Mouse (Mus musculus) midbrain, embryonic 16.5 days (tissue): ENCODE data around the gene Fhad1. TPM values are rescaled to one million over a fixed set of nuclear protein-coding genes. Genes with fewer than 3 reads are reported as not detected.

ENCODE experiments used
- ATAC-seq: fragments of 200-750 bp; cut with Nextera tagmentation; 2 replicates; pipeline ENCODE4 v1.8.0; 2017; ENCODE audit warnings: moderate TSS enrichment
- H3K27ac ChIP-seq: fragments of 300-500 bp; sonication (generic); 2 replicates; pipeline ENCODE4 v1.5.1; 2014; ENCODE audit warnings: mild to moderate bottlenecking, low read length, mixed read lengths
- H3K27me3 ChIP-seq: fragments of 300-500 bp; sonication (generic); 2 replicates; pipeline ENCODE4 v1.6.1; 2014; ENCODE audit warnings: low read depth, low read length, mixed read lengths; ENCODE audit not compliant: control insufficient read depth, insufficient read depth
- H3K36me3 ChIP-seq: fragments of 300-500 bp; sonication (generic); 2 replicates; pipeline ENCODE4 v1.6.1; 2014; ENCODE audit warnings: mild to moderate bottlenecking, low read length, moderate library complexity, mixed read lengths; ENCODE audit not compliant: control insufficient read depth, insufficient read depth
- H3K4me1 ChIP-seq: fragments of 300-500 bp; sonication (generic); 2 replicates; pipeline ENCODE4 v1.6.1; 2014; ENCODE audit warnings: mild to moderate bottlenecking, low read length, mixed read lengths; ENCODE audit not compliant: control insufficient read depth, insufficient read depth
- H3K4me2 ChIP-seq: fragments of 300-500 bp; sonication (generic); 2 replicates; pipeline ENCODE4 v1.6.1; 2014; ENCODE audit warnings: mild to moderate bottlenecking, low read length, mixed read lengths
- H3K4me3 ChIP-seq: fragments of 300-500 bp; sonication (generic); 2 replicates; pipeline ENCODE4 v1.5.1; 2014; ENCODE audit warnings: low read depth, mild to moderate bottlenecking, low read length, moderate library complexity, mixed read lengths
- H3K9ac ChIP-seq: fragments of 300-500 bp; sonication (generic); 2 replicates; pipeline ENCODE4 v1.6.1; 2014; ENCODE audit warnings: low read depth, low read length, mixed read lengths
- H3K9me3 ChIP-seq: fragments of 300-500 bp; sonication (generic); replicated peaks from 2 replicates; pipeline ENCODE4 v1.6.1; 2014; ENCODE audit warnings: mild to moderate bottlenecking, low read length, mixed read lengths; ENCODE audit not compliant: control insufficient read depth, poor library complexity, severe bottlenecking
- WGBS: fragments of 180-500 bp; shearing (Covaris S2); extraction: QIAGEN DNeasy Blood & Tissue Kit; methylation state at CpG from one replicate; pipeline ENCODE4 v1.1.7; 2014; 5-methylcytosine and 5-hydroxymethylcytosine counted together
- polyA plus RNA-seq: library from polyadenylated mRNA; unstranded; fragments of >200 nt; fragmentation: Nextera tagmentation; extraction: Ambion mirVana; gene quantifications from 2 replicates; pipeline ENCODE4 v1.2.1, GENCODE M21; 2015

Fhad1 gene
- polyA plus RNA-seq, 1 experiment from 2014 or later = 5.3 TPM

- Histone ChIP-seq H3K9ac (no peak overlapping the region), H3K4me1 (no peaks in the 10 kb centered on the region)
- WGBS = 10% methylated on average over 6 of the region's 6 CpGs
These were observed 50.3 kb downstream of the Fhad1 start for GRCm38 (mm10) chr4:141964575-141964974.

DNA sequence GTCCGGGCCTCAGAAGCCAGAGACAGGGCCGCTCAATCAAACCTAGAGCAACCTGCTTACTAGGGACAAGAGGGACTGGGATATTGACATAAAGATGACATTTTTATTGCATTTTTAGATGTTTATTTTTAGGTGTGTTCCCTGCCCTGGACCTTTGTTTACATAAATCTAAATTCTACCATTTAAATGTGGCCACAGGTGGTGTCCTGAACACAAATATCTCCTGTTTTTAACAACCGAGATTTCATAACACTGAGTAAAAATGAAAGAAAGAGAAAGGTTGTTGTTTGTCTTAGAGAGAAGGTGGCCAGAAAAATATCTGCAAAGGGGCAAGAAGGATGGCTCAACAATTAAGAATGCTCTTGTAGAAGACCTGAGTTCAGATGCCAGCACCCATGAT lies 51.0 kb downstream of the Fhad1 start:
- 0 out of 2 replicates have a peak, but pooled peaks cover 6% of the 10 kb centered on the region for H3K9me3 ChIP-seq
- no peak overlapping the region for H3K27ac ChIP-seq
- H3K4me3 ChIP-seq = no peak overlapping the region
- no peak for ATAC-seq
- no peak overlapping the region for H3K4me2 ChIP-seq
- 0 out of 2 replicates have a peak, but pooled peaks cover 2% of the 10 kb centered on the region for H3K36me3 ChIP-seq
- 82% methylated on average over 3 of the region's 3 CpGs for WGBS
- no peaks in the 10 kb centered on the region for H3K4me1 ChIP-seq
- no peaks in the 10 kb centered on the region for H3K27me3 ChIP-seq
- no peak overlapping the region for H3K9ac ChIP-seq

More at GRCm38 (mm10) chr4:141964575-141964974, 50.3 kb downstream of the Fhad1 start:
- Histone ChIP-seq H3K9me3 (0 out of 2 replicates have a peak, but pooled peaks cover 6% of the 10 kb centered on the region), H3K27me3 (no peaks in the 10 kb centered on the region), H3K4me3 (no peak overlapping the region), H3K27ac (no peak overlapping the region), H3K36me3 (0 out of 2 replicates have a peak, but pooled peaks cover 2% of the 10 kb centered on the region), H3K4me2 (no peak overlapping the region)
- no peak for ATAC-seq

DNA sequence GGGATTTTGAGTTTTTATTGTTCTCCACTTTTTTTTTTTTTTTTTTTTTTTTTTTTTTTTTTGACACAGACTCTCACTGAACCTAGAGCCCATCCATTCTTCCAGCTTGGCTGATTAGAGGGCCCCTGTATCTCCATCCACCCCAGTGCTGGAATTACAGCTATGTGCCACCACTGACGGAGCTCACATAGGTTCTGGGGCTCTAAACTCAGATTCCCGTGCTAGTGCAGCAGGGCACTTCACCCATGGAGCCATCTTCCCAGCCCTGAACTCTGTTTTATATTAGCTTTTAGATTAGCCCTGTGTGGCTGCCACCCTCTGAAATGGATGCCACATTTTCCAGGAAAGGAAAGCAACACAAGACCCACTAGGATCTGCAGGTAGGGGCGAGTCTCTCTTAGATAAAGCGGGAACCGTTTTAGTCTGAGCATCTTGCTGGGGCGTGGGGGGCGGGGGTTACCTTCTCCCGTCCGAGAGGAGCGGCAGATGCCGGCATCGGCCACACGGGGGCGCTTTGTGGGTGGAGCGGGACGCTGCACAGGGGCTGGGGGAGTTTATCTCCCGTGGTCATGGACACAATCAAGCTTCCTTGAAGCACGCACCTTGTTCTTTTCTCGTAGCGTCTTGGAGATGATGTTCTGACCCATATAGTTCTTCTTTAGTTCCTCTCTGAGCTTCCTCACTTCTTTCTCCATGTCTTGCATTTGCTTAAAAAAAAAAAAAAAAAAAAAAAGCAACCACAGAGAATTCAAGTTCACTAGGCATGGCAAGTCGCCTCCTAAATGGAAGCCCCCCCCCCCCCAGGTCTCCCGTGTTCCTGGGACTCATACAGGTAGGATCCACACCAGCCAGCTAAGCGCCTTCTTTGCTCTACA lies 51.8 kb downstream of the Fhad1 start:
- no peak for ATAC-seq
- no peaks in the 10 kb centered on the region for H3K27me3 ChIP-seq
- 0 out of 2 replicates have a peak, but pooled peaks cover 2% of the 10 kb centered on the region for H3K36me3 ChIP-seq
- peaks cover 2% of the 10 kb centered on the region; the same call in 1 of the 2 replicates for H3K4me1 ChIP-seq
- H3K4me3 ChIP-seq = no peak overlapping the region
- no peak overlapping the region for H3K27ac ChIP-seq
- WGBS = 14% methylated on average over 23 of the region's 23 CpGs
- H3K9me3 ChIP-seq = 0 out of 2 replicates have a peak, but pooled peaks cover 6% of the 10 kb centered on the region
- peak overlapping the region; percentile 12; the same call in 1 of the 2 replicates for H3K4me2 ChIP-seq
- no peak overlapping the region for H3K9ac ChIP-seq

DNA sequence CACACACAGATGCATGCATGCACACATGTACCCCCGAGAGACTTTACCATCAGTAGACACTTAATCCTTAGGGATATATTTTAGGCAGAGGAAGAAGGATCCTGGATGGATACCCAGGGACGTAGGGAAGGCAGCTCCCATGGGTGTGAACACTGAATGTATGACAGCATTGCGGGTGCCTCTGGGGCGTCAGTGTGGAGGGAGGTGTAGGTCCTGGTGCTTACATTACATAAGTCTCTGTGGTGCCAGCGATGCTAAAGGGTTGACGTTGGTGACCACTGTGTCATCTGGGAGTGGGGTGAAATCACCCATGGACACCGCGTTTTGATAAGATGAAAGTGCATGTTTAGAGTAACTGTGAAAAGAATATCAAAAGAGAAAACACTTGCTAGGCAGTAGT lies 54.8 kb downstream of the Fhad1 start:
- no peak for ATAC-seq
- no peak overlapping the region for H3K4me2 ChIP-seq
- H3K9ac ChIP-seq = no peak overlapping the region
- 84% methylated on average over 8 of the region's 8 CpGs for WGBS
- H3K27me3 ChIP-seq = no peaks in the 10 kb centered on the region
- 0 out of 2 replicates have a peak, but pooled peaks cover 2% of the 10 kb centered on the region for H3K36me3 ChIP-seq
- H3K9me3 ChIP-seq = 0 out of 2 replicates have a peak, but pooled peaks cover 6% of the 10 kb centered on the region
- no peak overlapping the region for H3K4me3 ChIP-seq
- H3K27ac ChIP-seq = no peak overlapping the region
- H3K4me1 ChIP-seq = peaks cover 4% of the 10 kb centered on the region; the same call in 1 of the 2 replicates

DNA sequence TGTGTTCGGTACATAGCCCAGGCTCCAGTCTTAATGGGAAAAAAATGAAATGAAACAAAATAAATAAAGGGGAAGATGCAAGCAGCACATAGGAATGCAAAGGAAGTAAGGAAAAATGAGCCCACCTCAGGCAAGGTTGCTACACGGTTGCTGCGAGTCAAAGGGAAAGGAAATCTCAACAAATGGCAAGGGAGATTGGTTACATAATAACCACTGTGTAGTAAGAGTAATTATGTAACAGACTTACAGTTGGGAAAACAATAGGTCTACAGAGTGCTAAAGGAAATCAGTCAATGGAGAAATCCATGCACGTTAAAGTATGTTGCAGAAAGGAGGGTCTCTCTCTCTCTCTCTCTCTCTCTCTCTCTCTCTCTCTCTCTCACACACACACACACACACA lies 55.3 kb downstream of the Fhad1 start:
- 75% methylated on average over 4 of the region's 4 CpGs for WGBS
- Histone ChIP-seq H3K9me3 (0 out of 2 replicates have a peak, but pooled peaks cover 6% of the 10 kb centered on the region), H3K4me3 (no peak overlapping the region), H3K9ac (no peak overlapping the region), H3K4me1 (peaks cover 4% of the 10 kb centered on the region; the same call in 1 of the 2 replicates), H3K27me3 (no peaks in the 10 kb centered on the region), H3K27ac (no peak overlapping the region), H3K4me2 (no peak overlapping the region), H3K36me3 (0 out of 2 replicates have a peak, but pooled peaks cover 2% of the 10 kb centered on the region)
- no peak for ATAC-seq

DNA sequence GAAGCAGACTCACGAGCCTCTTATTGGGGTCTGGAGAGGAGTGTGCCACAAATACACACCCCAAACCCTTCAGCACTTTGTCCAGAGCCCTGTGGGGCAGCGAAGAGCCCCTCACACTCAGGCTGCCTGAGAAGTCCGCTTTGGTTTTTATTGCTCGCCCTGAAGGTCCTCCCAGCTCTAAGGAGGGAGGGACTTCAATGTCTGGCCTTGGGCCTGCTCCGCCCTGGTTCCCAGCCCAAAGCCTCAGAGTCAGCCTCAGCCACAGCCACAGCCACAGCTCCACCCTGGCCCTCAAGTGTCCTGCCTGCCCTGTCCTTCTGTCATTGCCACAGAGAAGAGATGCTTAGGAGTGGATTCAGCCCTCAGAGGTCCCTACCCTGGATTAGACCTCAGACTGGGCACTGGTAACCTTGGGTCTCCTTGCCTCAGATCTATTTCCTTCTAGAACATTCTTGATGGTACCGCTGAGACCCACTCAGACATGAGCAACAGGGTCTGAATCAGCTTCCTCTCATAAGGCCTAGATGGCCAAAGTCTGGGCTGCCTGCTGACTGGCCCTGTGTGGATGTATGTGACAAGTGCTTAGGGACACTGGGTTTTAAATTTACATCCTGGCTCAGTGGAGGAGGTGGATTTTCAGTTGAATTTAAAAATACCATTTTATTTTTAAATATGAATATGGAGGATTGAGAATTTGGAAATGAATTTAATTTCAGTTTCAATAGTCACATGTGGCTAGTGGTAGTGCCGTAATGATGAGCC lies 56.1 kb downstream of the Fhad1 start:
- Histone ChIP-seq H3K9me3 (0 out of 2 replicates have a peak, but pooled peaks cover 6% of the 10 kb centered on the region), H3K4me3 (no peak overlapping the region), H3K4me1 (peaks cover 4% of the 10 kb centered on the region; the same call in 1 of the 2 replicates), H3K9ac (0 out of 2 replicates have a peak overlapping the region, but pooled peaks have one; percentile 2), H3K27ac (no peak overlapping the region), H3K27me3 (no peaks in the 10 kb centered on the region), H3K4me2 (0 out of 2 replicates have a peak overlapping the region, but pooled peaks have one; percentile 14), H3K36me3 (0 out of 2 replicates have a peak, but pooled peaks cover 2% of the 10 kb centered on the region)
- ATAC-seq = peak; percentile 43
- 48% methylated on average over 7 of the region's 7 CpGs for WGBS

GRCm38 (mm10) chr4:141958188-141958587 lies 56.7 kb downstream of the Fhad1 start:
- Histone ChIP-seq H3K27me3 (no peaks in the 10 kb centered on the region), H3K9ac (0 out of 2 replicates have a peak overlapping the region, but pooled peaks have one; percentile 2), H3K4me2 (peak overlapping the region; percentile 23; the same call in 1 of the 2 replicates), H3K27ac (no peak overlapping the region), H3K9me3 (0 out of 2 replicates have a peak, but pooled peaks cover 6% of the 10 kb centered on the region), H3K4me3 (no peak overlapping the region), H3K4me1 (peaks cover 4% of the 10 kb centered on the region; the same call in 1 of the 2 replicates), H3K36me3 (0 out of 2 replicates have a peak, but pooled peaks cover 2% of the 10 kb centered on the region)
- whole genome bisulfite sequencing = 6% methylated on average over 9 of the region's 9 CpGs
- ATAC-seq = peak; percentile 54

- ATAC-seq = peak; percentile 29; the same call in 1 of the 2 replicates
- Histone ChIP-seq H3K4me1 (peaks cover 4% of the 10 kb centered on the region; the same call in 1 of the 2 replicates), H3K9me3 (0 out of 2 replicates have a peak, but pooled peaks cover 6% of the 10 kb centered on the region), H3K4me2 (peak overlapping the region; percentile 23; the same call in 1 of the 2 replicates), H3K36me3 (0 out of 2 replicates have a peak, but pooled peaks cover 2% of the 10 kb centered on the region), H3K9ac (no peak overlapping the region), H3K4me3 (no peak overlapping the region), H3K27me3 (no peaks in the 10 kb centered on the region), H3K27ac (no peak overlapping the region)
- WGBS = 29% methylated on average over 11 of the region's 11 CpGs
These were observed 57.1 kb downstream of the Fhad1 start for GRCm38 (mm10) chr4:141957740-141958139.
